23 mouse cellular contexts compared by ENCODE assay signal in genomic region chr8:82840415-82840814, GRCm38 (mm10).
"Had no signal": no experiment of that assay in that cellular context is flagged by ENCODE, and none has a peak within 500 bp of the region (broad histone marks: within the 10 kb centered on the region; RNA-seq: fewer than 3 reads in every experiment).

No protein-coding gene starts in this region.

- H3K9ac ChIP-seq: liver, embryonic 12.5 days; liver, embryonic 15.5 days; lung, embryonic 15.5 days; midbrain, embryonic 12.5 days; midbrain, embryonic 15.5 days had no signal

- H3K27me3 ChIP-seq: liver, embryonic 12.5 days; liver, embryonic 15.5 days; lung, embryonic 15.5 days; midbrain, embryonic 12.5 days; midbrain, embryonic 15.5 days had no signal

- DNase-seq: kidney, adult 18-20 months; kidney, adult 9 months; kidney, postnatal 14 days; kidney, postnatal 4 days; layer of hippocampus, adult 9-11 months; layer of hippocampus, postnatal 36 days; lung, adult 18-20 months; lung, postnatal 10 days; lung, postnatal 4 days; right cerebral cortex, adult 18-20 months; right cerebral cortex, postnatal 14 days; right cerebral cortex, postnatal 4 days; spleen, adult 18-20 months; thymus, adult 18-20 months; thymus, postnatal 14 days; thymus, postnatal 4 days had no signal

- H3K4me1 ChIP-seq: liver, embryonic 12.5 days; liver, embryonic 15.5 days; midbrain, embryonic 12.5 days; midbrain, embryonic 15.5 days had no signal

- ATAC-seq: liver, embryonic 12.5 days; midbrain, embryonic 15.5 days had no signal

- H3K36me3 ChIP-seq: liver, embryonic 12.5 days; liver, embryonic 15.5 days; lung, embryonic 15.5 days; midbrain, embryonic 12.5 days; midbrain, embryonic 15.5 days had no signal

- H3K27ac ChIP-seq: layer of hippocampus, adult 2 months; left cerebral cortex, adult 2 months; liver, embryonic 12.5 days; liver, embryonic 15.5 days; lung, embryonic 15.5 days; midbrain, embryonic 12.5 days; midbrain, embryonic 15.5 days had no signal

- H3K9me3 ChIP-seq: liver, embryonic 12.5 days; liver, embryonic 15.5 days; lung, embryonic 15.5 days; midbrain, embryonic 12.5 days; midbrain, embryonic 15.5 days had no signal

- H3K4me3 ChIP-seq: layer of hippocampus, adult 2 months; left cerebral cortex, adult 2 months; liver, embryonic 12.5 days; liver, embryonic 15.5 days; lung, embryonic 15.5 days; midbrain, embryonic 12.5 days; midbrain, embryonic 15.5 days had no signal

- H3K4me2 ChIP-seq: liver, embryonic 12.5 days; liver, embryonic 15.5 days; lung, embryonic 15.5 days; midbrain, embryonic 12.5 days; midbrain, embryonic 15.5 days had no signal
